Mouse (Mus musculus): ENCODE data around the gene Snx14. TPM values are rescaled to one million over a fixed set of nuclear protein-coding genes. Genes with fewer than 3 reads are reported as not detected.

Snx14 gene
- total and polyA plus RNA-seq, 3 experiments: 11.1 to 83.1 (median 16.9) TPM

DNA sequence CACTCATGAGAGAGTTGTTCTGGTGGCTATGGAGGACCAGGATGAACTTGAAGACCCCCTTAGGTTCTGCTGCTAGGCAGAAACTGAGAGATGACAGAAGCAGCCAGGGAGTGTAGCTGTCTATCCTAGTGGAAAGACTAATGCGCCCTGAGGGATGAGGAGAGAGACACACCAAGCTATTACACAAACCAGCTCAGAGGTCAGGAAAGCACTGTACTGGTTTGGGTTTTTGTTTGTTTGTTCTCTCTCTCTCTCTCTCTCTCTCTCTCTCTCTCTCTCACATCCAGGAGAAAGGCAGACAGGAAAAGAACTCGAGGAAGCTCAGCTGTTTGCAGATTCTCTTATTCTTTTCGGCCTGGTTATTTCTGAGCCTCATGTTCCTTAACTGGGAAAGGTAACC is 108.4 kb downstream of the Snx14 start:
- H3K4me3 ChIP-seq (ENCODE audit: control insufficient read depth in 1 of 2, insufficient read depth in 1 of 2, low read depth in 2 of 2, low read length in 2 of 2): no peak overlapping the region
- no peaks in the 10 kb centered on the region for H3K9me3 ChIP-seq (replicated peaks; ENCODE audit: insufficient read depth, low read length)
- H3K9ac ChIP-seq (ENCODE audit: control insufficient read depth, low read depth, low read length, poor library complexity, severe bottlenecking): no peak overlapping the region
- TF ChIP-seq SIN3A (IDR thresholded peaks at IDR 0.05; ENCODE audit: low read length) (no peak), RAD21 (IDR thresholded peaks at IDR 0.05; ENCODE audit: low read depth, low read length) (no peak), GATA1 (IDR thresholded peaks at IDR 0.05; ENCODE audit: low read depth, low read length) (no peak), MXI1 (IDR thresholded peaks at IDR 0.05; ENCODE audit: low read depth, low read length) (no peak), RCOR1 (IDR thresholded peaks at IDR 0.05; ENCODE audit: low read depth, low read length) (no peak), TCF12 (IDR thresholded peaks at IDR 0.05; ENCODE audit: low read depth, low read length) (no peak), MAX (IDR thresholded peaks at IDR 0.05; ENCODE audit: low read length) (no peak), E2F4 (IDR thresholded peaks at IDR 0.05; ENCODE audit: borderline replicate concordance, low read depth, low read length) (no peak), JUND (IDR thresholded peaks at IDR 0.05; ENCODE audit: low read depth, low read length) (no peak), CTCF (IDR thresholded peaks at IDR 0.05 in 2 of 3, conservative IDR thresholded peaks at IDR 0.05 in 1 of 3; ENCODE audit: control insufficient read depth in 1 of 3, insufficient read depth in 1 of 3, low read depth in 2 of 3, low read length in 3 of 3, poor library complexity in 1 of 3, severe bottlenecking in 1 of 3) (no peak), POLR2AphosphoS2 (IDR thresholded peaks at IDR 0.05; ENCODE audit: low read length) (no peak)
- H3K4me1 ChIP-seq (ENCODE audit: control insufficient read depth in 1 of 2, insufficient read depth in 2 of 2, low read length in 2 of 2): no peaks in the 10 kb centered on the region
- peaks cover 2 to 6% of the 10 kb centered on the region in 2 experiments for H3K27me3 ChIP-seq (ENCODE audit: control insufficient read depth in 1 of 2, insufficient read depth in 2 of 2, low read length in 2 of 2)
- no peak for DNase-seq (ENCODE audit: low read depth, low spot score)
- H3K36me3 ChIP-seq (ENCODE audit: control insufficient read depth in 1 of 2, insufficient read depth in 2 of 2, low read length in 2 of 2): no peaks in the 10 kb centered on the region
- no peaks in the 10 kb centered on the region for H3K79me2 ChIP-seq (ENCODE audit: control insufficient read depth, insufficient read depth, low read length, poor library complexity)
- H3K27ac ChIP-seq (ENCODE audit: control insufficient read depth, low read depth, low read length): no peak overlapping the region

DNA sequence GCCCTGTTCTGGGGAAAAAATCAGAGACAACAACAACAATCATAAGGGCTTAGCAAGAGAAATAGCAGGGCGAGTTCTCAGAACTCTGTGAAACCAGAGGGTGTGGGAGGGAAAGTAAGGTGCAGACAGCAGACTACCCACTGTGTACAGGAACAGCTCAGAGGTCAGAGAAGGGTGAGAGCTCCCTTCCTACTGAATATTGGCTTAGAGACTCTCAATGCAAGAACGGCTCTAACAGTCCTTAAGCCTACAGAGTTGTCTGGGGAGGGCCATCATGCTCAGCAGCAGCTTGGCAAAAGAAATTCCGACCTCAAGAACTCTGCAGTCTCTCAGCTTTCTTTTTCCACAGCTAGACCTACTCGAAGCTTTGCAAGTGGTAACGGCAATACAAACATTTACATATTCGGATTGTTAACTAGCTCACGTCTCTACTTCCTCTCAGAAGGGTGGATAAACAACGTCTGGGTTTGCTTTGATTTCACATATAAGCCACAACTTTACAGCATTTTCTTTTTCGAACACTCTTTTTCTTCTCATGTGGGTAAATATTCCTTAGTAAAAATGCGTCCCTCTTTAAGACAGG is 109.5 kb downstream of the Snx14 start:
- Histone ChIP-seq H3K36me3 (ENCODE audit: control insufficient read depth in 1 of 2, insufficient read depth in 2 of 2, low read length in 2 of 2) (no peaks in the 10 kb centered on the region; a peak in 2 of 4 replicates), H3K9me3 (replicated peaks; ENCODE audit: insufficient read depth, low read length) (no peaks in the 10 kb centered on the region), H3K4me3 (ENCODE audit: control insufficient read depth in 1 of 2, insufficient read depth in 1 of 2, low read depth in 2 of 2, low read length in 2 of 2) (no peak overlapping the region), H3K9ac (ENCODE audit: control insufficient read depth, low read depth, low read length, poor library complexity, severe bottlenecking) (no peak overlapping the region), H3K27ac (ENCODE audit: control insufficient read depth, low read depth, low read length) (no peak overlapping the region), H3K79me2 (ENCODE audit: control insufficient read depth, insufficient read depth, low read length, poor library complexity) (no peaks in the 10 kb centered on the region), H3K4me1 (ENCODE audit: control insufficient read depth in 1 of 2, insufficient read depth in 2 of 2, low read length in 2 of 2) (peaks cover 0 to 7% of the 10 kb centered on the region in 2 experiments; a peak in 2 of 4 replicates), H3K27me3 (ENCODE audit: control insufficient read depth in 1 of 2, insufficient read depth in 2 of 2, low read length in 2 of 2) (peaks cover 2 to 6% of the 10 kb centered on the region in 2 experiments)
- DNase-seq (ENCODE audit: low read depth, low spot score): no peak
- no peak for TF ChIP-seq CHD2 (IDR thresholded peaks at IDR 0.05; ENCODE audit: low read length)
- no peak for TF ChIP-seq MYC (IDR thresholded peaks at IDR 0.05; ENCODE audit: low read depth, low read length)
- TF ChIP-seq NRF1 (IDR thresholded peaks at IDR 0.05; ENCODE audit: insufficient read depth, low read depth, low read length, poor library complexity, severe bottlenecking): no peak
- no peak for TF ChIP-seq TBP (IDR thresholded peaks at IDR 0.05; ENCODE audit: low read depth, low read length)
- TF ChIP-seq BHLHE40 (IDR thresholded peaks at IDR 0.05; ENCODE audit: borderline replicate concordance, low read depth, low read length): no peak
